Mouse (Mus musculus) midbrain, embryonic 15.5 days (tissue): ENCODE measurements around the gene Dll4. TPM values are rescaled to one million over a fixed set of nuclear protein-coding genes. Genes with fewer than 3 reads are reported as not detected.

Experiments used
- ATAC-seq: fragments of 200-750 bp; cut with Nextera tagmentation; replicated peaks from 2 replicates; pipeline ENCODE4 v1.8.0; 2017; ENCODE audit warnings: moderate TSS enrichment
- H3K27ac ChIP-seq: fragments of 300-500 bp; sonication (generic); 2 replicates; pipeline ENCODE4 v1.5.1; 2015; ENCODE audit warnings: mild to moderate bottlenecking, inconsistent platforms
- H3K27me3 ChIP-seq: fragments of 300-500 bp; sonication (generic); replicated peaks from 2 replicates; pipeline ENCODE4 v1.6.1; 2015; ENCODE audit warnings: inconsistent platforms
- H3K36me3 ChIP-seq: fragments of 300-500 bp; sonication (generic); replicated peaks from 2 replicates; pipeline ENCODE4 v1.6.1; 2015; ENCODE audit warnings: inconsistent platforms
- H3K4me1 ChIP-seq: fragments of 300-500 bp; sonication (generic); 2 replicates; pipeline ENCODE4 v1.6.1; 2015; ENCODE audit warnings: inconsistent platforms
- H3K4me2 ChIP-seq: fragments of 300-500 bp; sonication (generic); 2 replicates; pipeline ENCODE4 v1.6.1; 2015; ENCODE audit warnings: inconsistent platforms, mild to moderate bottlenecking, moderate library complexity
- H3K4me3 ChIP-seq: fragments of 300-500 bp; sonication (generic); 2 replicates; pipeline ENCODE4 v1.5.1; 2015; ENCODE audit warnings: mild to moderate bottlenecking, inconsistent platforms
- H3K9ac ChIP-seq: fragments of 300-500 bp; sonication (generic); 2 replicates; pipeline ENCODE4 v1.6.1; 2015; ENCODE audit warnings: mild to moderate bottlenecking, inconsistent platforms
- H3K9me3 ChIP-seq: fragments of 300-500 bp; sonication (generic); 2 replicates; pipeline ENCODE4 v1.6.1; 2016; ENCODE audit warnings: inconsistent platforms
- WGBS: fragments of 180-500 bp; shearing (Covaris S2); methylation state at CpG from one replicate; pipeline ENCODE4 v1.1.7; 2015; ENCODE audit warnings: mixed read lengths; 5-methylcytosine and 5-hydroxymethylcytosine counted together
- polyA plus RNA-seq: library from polyadenylated mRNA; unstranded; fragments of >200 nt; fragmentation: Nextera tagmentation; extraction: Ambion mirVana; gene quantifications from 2 replicates; pipeline ENCODE4 v1.2.1, GENCODE M21; 2015

The Dll4 gene
- 5.2 and 5.3 TPM in 2 replicates for polyA plus RNA-seq

GRCm38 (mm10) chr2:119325568-119326143, at the start of gene Dll4:
TSS of gene Dll4 (plus strand) at chr2:119325784.
- H3K4me3 ChIP-seq, result peak within 1 kb of the TSS; percentile 49
- peaks cover 72% of the 10 kb centered on the region for H3K4me1 ChIP-seq
- H3K9ac ChIP-seq, result peak within 1 kb of the TSS; percentile 30
- 0 out of 2 replicates have a peak, but pooled peaks have one; percentile 10 for ATAC-seq
- H3K4me2 ChIP-seq, result peak within 1 kb of the TSS; percentile 85
- WGBS, result 1% methylated on average over 33 of the region's 33 CpGs
- no peaks in the 10 kb centered on the region for H3K9me3 ChIP-seq
- peaks cover 84% of the 10 kb centered on the region for H3K27me3 ChIP-seq
- H3K36me3 ChIP-seq, result no peaks in the 10 kb centered on the region
- H3K27ac ChIP-seq, result no peak within 1 kb of the TSS

GRCm38 (mm10) chr2:119276926-119277325, 48.7 kb upstream of the Dll4 start:
- no peak for ATAC-seq
- no peak overlapping the region for H3K9ac ChIP-seq
- no peak overlapping the region for H3K27ac ChIP-seq
- H3K36me3 ChIP-seq, result no peaks in the 10 kb centered on the region
- H3K4me1 ChIP-seq, result no peaks in the 10 kb centered on the region
- no peaks in the 10 kb centered on the region for H3K27me3 ChIP-seq
- no peaks in the 10 kb centered on the region for H3K9me3 ChIP-seq
- H3K4me2 ChIP-seq, result no peak overlapping the region
- WGBS, result 83% methylated on average over 7 of the region's 7 CpGs
- no peak overlapping the region for H3K4me3 ChIP-seq

- Histone ChIP-seq H3K4me2 (no peak overlapping the region), H3K4me1 (no peaks in the 10 kb centered on the region), H3K36me3 (no peaks in the 10 kb centered on the region), H3K27ac (no peak overlapping the region), H3K4me3 (no peak overlapping the region), H3K9ac (no peak overlapping the region), H3K27me3 (no peaks in the 10 kb centered on the region), H3K9me3 (no peaks in the 10 kb centered on the region)
- WGBS, result 92% methylated on average over 23 of the region's 23 CpGs
- ATAC-seq, result no peak
Observed at GRCm38 (mm10) chr2:119277810-119278209, 47.8 kb upstream of the Dll4 start.

GRCm38 (mm10) chr2:119281899-119282565, 43.6 kb upstream of the Dll4 start:
- no peaks in the 10 kb centered on the region for H3K27me3 ChIP-seq
- WGBS, result 95% methylated on average over 7 of the region's 7 CpGs
- H3K9ac ChIP-seq, result no peak overlapping the region
- H3K4me2 ChIP-seq, result no peak overlapping the region
- H3K4me1 ChIP-seq, result no peaks in the 10 kb centered on the region
- no peak overlapping the region for H3K27ac ChIP-seq
- no peak for ATAC-seq
- H3K36me3 ChIP-seq, result no peaks in the 10 kb centered on the region
- no peak overlapping the region for H3K4me3 ChIP-seq
- H3K9me3 ChIP-seq, result no peaks in the 10 kb centered on the region

DNA sequence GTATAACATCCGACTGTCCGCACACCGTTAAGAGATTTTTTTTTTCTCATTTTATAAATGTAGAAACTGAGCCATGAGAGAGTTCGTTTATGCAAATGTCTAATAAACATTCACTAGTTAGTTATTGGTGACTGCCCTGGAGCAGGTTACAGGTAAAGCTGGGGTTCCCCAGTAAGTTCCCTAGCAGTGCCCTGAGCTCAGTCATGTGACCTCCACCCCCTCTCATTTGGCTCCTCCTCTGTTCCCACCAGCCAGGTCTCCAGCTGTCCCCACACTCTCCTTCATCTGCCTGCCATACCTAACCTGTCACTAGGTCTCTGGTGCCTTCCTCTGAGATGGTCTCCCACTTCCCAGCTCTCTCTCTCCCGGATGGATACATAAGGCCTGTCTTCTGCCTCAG, 38.2 kb upstream of the Dll4 start:
- no peak for ATAC-seq
- 90% methylated on average over 5 of the region's 5 CpGs for WGBS
- no peaks in the 10 kb centered on the region for H3K27me3 ChIP-seq
- H3K4me1 ChIP-seq, result peaks cover 22% of the 10 kb centered on the region
- H3K36me3 ChIP-seq, result 0 out of 2 replicates have a peak, but pooled peaks cover 8% of the 10 kb centered on the region
- no peak overlapping the region for H3K9ac ChIP-seq
- no peak overlapping the region for H3K4me2 ChIP-seq
- H3K27ac ChIP-seq, result no peak overlapping the region
- no peak overlapping the region for H3K4me3 ChIP-seq
- no peaks in the 10 kb centered on the region for H3K9me3 ChIP-seq

GRCm38 (mm10) chr2:119288270-119288882, 37.2 kb upstream of the Dll4 start, which contains the start of gene Vps18:
TSS of gene Vps18 (plus strand) at chr2:119288740.
- Histone ChIP-seq H3K4me2 (peak within 1 kb of the TSS; percentile 92), H3K9me3 (no peaks in the 10 kb centered on the region), H3K36me3 (peaks cover 14% of the 10 kb centered on the region; the same call in 1 of the 2 replicates), H3K27me3 (no peaks in the 10 kb centered on the region), H3K9ac (peak within 1 kb of the TSS; percentile 69), H3K4me1 (peaks cover 22% of the 10 kb centered on the region), H3K27ac (peak within 1 kb of the TSS; percentile 68), H3K4me3 (peak within 1 kb of the TSS; percentile 70)
- WGBS, result under 1% methylated on average over 31 of the region's 31 CpGs
- peak; percentile 97 for ATAC-seq

DNA sequence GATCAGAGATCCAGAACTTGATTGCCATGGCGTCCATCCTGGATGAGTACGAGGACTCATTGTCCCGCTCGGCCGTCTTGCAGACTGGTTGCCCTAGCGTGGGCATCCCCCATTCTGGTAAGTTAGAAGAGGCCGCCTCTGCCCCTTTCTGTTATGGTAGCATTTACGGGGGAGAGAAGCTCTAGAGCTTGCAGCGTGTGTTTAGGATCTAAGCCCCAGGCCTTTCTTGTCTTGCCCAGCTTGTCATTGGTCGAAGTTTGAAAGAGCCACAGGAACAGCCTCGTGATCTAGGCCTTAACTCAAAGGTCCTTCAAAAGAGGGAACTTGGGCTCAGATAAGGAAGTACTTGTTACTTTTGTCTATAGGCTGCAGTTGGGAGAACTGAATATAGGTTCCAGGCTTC, 36.6 kb upstream of the Dll4 start:
- peaks cover 20% of the 10 kb centered on the region; the same call in 1 of the 2 replicates for H3K36me3 ChIP-seq
- H3K4me1 ChIP-seq, result peaks cover 22% of the 10 kb centered on the region
- no peaks in the 10 kb centered on the region for H3K9me3 ChIP-seq
- peak overlapping the region; percentile 70 for H3K4me3 ChIP-seq
- WGBS, result 3% methylated on average over 11 of the region's 11 CpGs
- H3K4me2 ChIP-seq, result peak overlapping the region; percentile 92
- H3K27ac ChIP-seq, result peak overlapping the region; percentile 60
- ATAC-seq, result peak; percentile 32; the same call in 1 of the 2 replicates
- H3K9ac ChIP-seq, result peak overlapping the region; percentile 69
- H3K27me3 ChIP-seq, result no peaks in the 10 kb centered on the region

DNA sequence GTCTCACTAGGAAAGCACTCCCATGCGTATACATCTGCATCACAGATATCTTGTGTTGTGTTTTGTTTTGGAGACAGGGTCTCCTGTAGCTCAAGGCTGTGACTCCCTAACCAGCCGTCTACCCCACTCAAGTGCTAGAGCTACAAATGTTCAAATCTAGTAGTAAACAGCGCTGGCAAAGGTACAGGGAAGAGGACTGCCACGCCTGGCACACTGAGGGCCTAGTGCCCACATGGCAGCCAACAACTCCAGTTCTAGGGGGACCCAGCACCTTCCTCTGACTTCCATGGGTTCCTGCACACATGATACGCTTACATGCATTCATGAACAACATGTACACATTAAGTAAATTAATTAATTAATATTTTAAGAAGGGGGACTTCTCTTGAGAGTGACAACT, 33.3 kb upstream of the Dll4 start:
- Histone ChIP-seq H3K9ac (no peak overlapping the region), H3K4me2 (no peak overlapping the region), H3K4me3 (no peak overlapping the region), H3K27ac (no peak overlapping the region), H3K27me3 (no peaks in the 10 kb centered on the region), H3K4me1 (peaks cover 22% of the 10 kb centered on the region), H3K36me3 (peaks cover 24% of the 10 kb centered on the region; the same call in 1 of the 2 replicates), H3K9me3 (no peaks in the 10 kb centered on the region)
- 94% methylated on average over 5 of the region's 5 CpGs for WGBS
- ATAC-seq, result no peak

GRCm38 (mm10) chr2:119292852-119293251, 32.7 kb upstream of the Dll4 start:
- WGBS, result 90% methylated on average over 17 of the region's 17 CpGs
- peaks cover 30% of the 10 kb centered on the region; the same call in 1 of the 2 replicates for H3K36me3 ChIP-seq

GRCm38 (mm10) chr2:119293311-119293710, 32.3 kb upstream of the Dll4 start:
- no peak overlapping the region for H3K4me2 ChIP-seq
- no peak overlapping the region for H3K9ac ChIP-seq
- H3K9me3 ChIP-seq, result no peaks in the 10 kb centered on the region
- no peaks in the 10 kb centered on the region for H3K27me3 ChIP-seq
- no peak overlapping the region for H3K27ac ChIP-seq
- H3K36me3 ChIP-seq, result peaks cover 31% of the 10 kb centered on the region; the same call in 1 of the 2 replicates
- H3K4me3 ChIP-seq, result no peak overlapping the region
- WGBS, result 95% methylated on average over 17 of the region's 17 CpGs
- no peak for ATAC-seq
- peaks cover 18% of the 10 kb centered on the region for H3K4me1 ChIP-seq

More at GRCm38 (mm10) chr2:119292852-119293251, 32.7 kb upstream of the Dll4 start:
- H3K9me3 ChIP-seq, result no peaks in the 10 kb centered on the region
- H3K4me3 ChIP-seq, result no peak overlapping the region
- H3K4me1 ChIP-seq, result peaks cover 20% of the 10 kb centered on the region
- H3K27ac ChIP-seq, result no peak overlapping the region
- H3K4me2 ChIP-seq, result no peak overlapping the region
- H3K27me3 ChIP-seq, result no peaks in the 10 kb centered on the region
- ATAC-seq, result no peak
- H3K9ac ChIP-seq, result no peak overlapping the region

- no peaks in the 10 kb centered on the region for H3K27me3 ChIP-seq
- WGBS, result 93% methylated on average over 34 of the region's 34 CpGs
- H3K4me2 ChIP-seq, result no peak overlapping the region
- no peak for ATAC-seq
- H3K4me1 ChIP-seq, result peaks cover 18% of the 10 kb centered on the region
- no peak overlapping the region for H3K9ac ChIP-seq
- no peaks in the 10 kb centered on the region for H3K9me3 ChIP-seq
- H3K4me3 ChIP-seq, result no peak overlapping the region
- no peak overlapping the region for H3K27ac ChIP-seq
- peaks cover 31% of the 10 kb centered on the region; the same call in 1 of the 2 replicates for H3K36me3 ChIP-seq
Observed at GRCm38 (mm10) chr2:119293776-119294390, 31.7 kb upstream of the Dll4 start.

DNA sequence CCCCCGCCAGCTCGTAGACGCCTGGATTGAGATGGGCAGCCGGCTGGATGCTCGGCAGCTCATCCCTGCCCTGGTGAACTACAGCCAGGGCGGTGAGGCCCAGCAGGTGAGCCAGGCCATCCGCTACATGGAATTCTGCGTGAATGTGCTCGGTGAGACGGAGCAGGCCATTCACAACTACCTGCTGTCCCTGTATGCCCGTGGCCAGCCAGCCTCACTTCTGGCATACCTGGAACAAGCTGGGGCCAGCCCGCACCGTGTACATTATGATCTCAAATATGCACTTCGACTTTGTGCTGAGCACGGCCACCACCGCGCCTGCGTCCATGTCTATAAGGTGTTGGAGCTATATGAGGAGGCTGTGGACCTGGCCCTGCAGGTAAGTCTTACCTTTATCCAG, 31.2 kb upstream of the Dll4 start:
- Histone ChIP-seq H3K9ac (no peak overlapping the region), H3K9me3 (no peaks in the 10 kb centered on the region), H3K4me2 (no peak overlapping the region), H3K4me3 (no peak overlapping the region), H3K27ac (no peak overlapping the region), H3K27me3 (no peaks in the 10 kb centered on the region), H3K4me1 (peaks cover 15% of the 10 kb centered on the region), H3K36me3 (peaks cover 31% of the 10 kb centered on the region; the same call in 1 of the 2 replicates)
- ATAC-seq, result no peak
- WGBS, result 93% methylated on average over 18 of the region's 18 CpGs
